Mouse (Mus musculus) intestine, embryonic 15.5 days (tissue): ENCODE measurements around the gene Pdss2. TPM values are rescaled to one million over a fixed set of nuclear protein-coding genes. Genes with fewer than 3 reads are reported as not detected.
A peak's percentile ranks its signal among the peaks of the same experiment; 100 is the strongest.

Source experiments
- ATAC-seq: fragments of 200-750 bp; cut with Nextera tagmentation; 2 replicates; pipeline ENCODE4 v1.8.0; 2017; ENCODE audit warnings: moderate TSS enrichment, moderate library complexity
- H3K27ac ChIP-seq: fragments of 300-500 bp; sonication (generic); 2 replicates; pipeline ENCODE4 v1.5.1; 2015; ENCODE audit warnings: mild to moderate bottlenecking, inconsistent platforms
- H3K27me3 ChIP-seq: fragments of 300-500 bp; sonication (generic); replicated peaks from 2 replicates; pipeline ENCODE4 v1.6.1; 2015; ENCODE audit warnings: inconsistent platforms
- H3K36me3 ChIP-seq: fragments of 300-500 bp; sonication (generic); 2 replicates; pipeline ENCODE4 v1.6.1; 2015; ENCODE audit warnings: inconsistent platforms
- H3K4me1 ChIP-seq: fragments of 300-500 bp; sonication (generic); replicated peaks from 2 replicates; pipeline ENCODE4 v1.6.1; 2015; ENCODE audit warnings: inconsistent platforms
- H3K4me2 ChIP-seq: fragments of 300-500 bp; sonication (generic); replicated peaks from 2 replicates; pipeline ENCODE4 v1.6.1; 2015; ENCODE audit warnings: mild to moderate bottlenecking, inconsistent platforms
- H3K4me3 ChIP-seq: fragments of 300-500 bp; sonication (generic); replicated peaks from 2 replicates; pipeline ENCODE4 v1.5.1; 2015; ENCODE audit warnings: inconsistent platforms
- H3K9ac ChIP-seq: fragments of 300-500 bp; sonication (generic); 2 replicates; pipeline ENCODE4 v1.6.1; 2015; ENCODE audit warnings: inconsistent platforms
- H3K9me3 ChIP-seq: fragments of 300-500 bp; sonication (generic); 2 replicates; pipeline ENCODE4 v1.6.1; 2016; ENCODE audit warnings: inconsistent platforms
- WGBS: fragments of 180-500 bp; shearing (Covaris S2); methylation state at CpG from one replicate; pipeline ENCODE4 v1.1.7; 2015; 5-methylcytosine and 5-hydroxymethylcytosine counted together
- polyA plus RNA-seq: library from polyadenylated mRNA; unstranded; fragments of >200 nt; fragmentation: Nextera tagmentation; extraction: Ambion mirVana; gene quantifications from 2 replicates; pipeline ENCODE4 v1.2.1, GENCODE M21; 2015

The Pdss2 gene
- polyA plus RNA-seq, 1 experiment from 2014 or later, result 14.8 TPM

DNA sequence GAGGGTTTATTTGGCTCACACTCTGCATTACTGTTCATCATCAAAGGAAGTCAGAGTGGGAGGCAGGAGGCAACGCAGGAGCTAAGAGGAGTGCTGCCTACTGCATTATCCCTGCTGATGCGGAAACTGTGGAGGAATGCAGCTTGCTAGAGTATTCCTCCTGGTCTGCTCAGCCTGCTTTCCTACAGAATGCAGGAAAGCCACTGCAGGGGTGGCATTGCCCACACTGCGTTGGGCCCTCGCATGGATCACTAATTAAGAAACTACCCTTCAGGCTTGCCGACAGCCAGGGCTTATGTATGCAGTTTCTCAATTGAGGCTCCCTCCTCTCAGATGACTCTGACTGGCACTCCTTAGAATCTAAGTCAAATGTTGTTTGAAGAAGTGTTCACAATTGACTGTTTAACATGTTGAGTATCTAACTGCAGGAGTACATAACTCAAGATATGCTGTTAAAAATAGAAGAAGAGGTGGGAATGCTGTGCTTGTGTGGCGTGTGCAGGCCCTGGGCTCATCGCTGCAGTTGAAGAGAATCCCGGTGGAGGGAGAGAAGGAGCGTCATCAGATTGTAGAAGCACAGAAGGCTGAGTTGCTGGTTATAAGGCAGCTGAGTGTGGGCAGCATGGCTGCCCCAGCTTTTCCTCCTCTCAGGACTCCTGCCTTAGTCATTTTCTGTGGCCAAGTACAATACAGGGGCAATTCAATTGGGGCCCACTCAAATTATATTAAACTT, 101.3 kb downstream of the Pdss2 start:
- H3K4me3 ChIP-seq, result no peak overlapping the region
- H3K4me2 ChIP-seq, result no peak overlapping the region

DNA sequence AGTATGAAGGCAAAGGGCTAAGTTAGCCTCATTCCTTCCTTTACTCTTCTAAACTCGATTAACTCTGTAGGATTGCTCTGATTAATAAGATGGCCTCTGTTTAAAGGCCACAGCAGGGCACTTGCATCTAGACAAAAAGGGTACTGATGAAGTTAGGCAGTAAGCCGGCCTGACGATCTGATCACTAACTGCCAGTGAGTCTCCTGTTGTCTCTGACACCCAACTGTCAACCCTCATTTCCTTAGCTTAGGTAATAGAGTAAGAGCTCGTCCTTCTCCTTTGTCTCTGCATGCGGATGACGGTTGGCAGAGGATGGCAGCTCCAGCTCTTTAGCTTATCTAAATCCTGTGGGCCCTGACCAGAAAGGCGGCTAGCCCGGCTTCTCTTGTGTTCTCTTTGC, 102.1 kb downstream of the Pdss2 start:
- H3K27ac ChIP-seq, result no peak overlapping the region
- no peaks in the 10 kb centered on the region for H3K27me3 ChIP-seq
- no peaks in the 10 kb centered on the region for H3K36me3 ChIP-seq
- no peaks in the 10 kb centered on the region for H3K9me3 ChIP-seq
- 65% methylated on average over 8 of the region's 8 CpGs for WGBS
- H3K4me2 ChIP-seq, result no peak overlapping the region
- no peak overlapping the region for H3K4me3 ChIP-seq
- no peak overlapping the region for H3K9ac ChIP-seq
- no peak for ATAC-seq
- no peaks in the 10 kb centered on the region for H3K4me1 ChIP-seq

More for the DNA sequence above, 101.3 kb downstream of the Pdss2 start:
- no peak for ATAC-seq
- Histone ChIP-seq H3K9ac (no peak overlapping the region), H3K27me3 (no peaks in the 10 kb centered on the region), H3K36me3 (no peaks in the 10 kb centered on the region), H3K4me1 (no peaks in the 10 kb centered on the region), H3K27ac (no peak overlapping the region), H3K9me3 (no peaks in the 10 kb centered on the region)
- WGBS, result 73% methylated on average over 9 of the region's 9 CpGs

DNA sequence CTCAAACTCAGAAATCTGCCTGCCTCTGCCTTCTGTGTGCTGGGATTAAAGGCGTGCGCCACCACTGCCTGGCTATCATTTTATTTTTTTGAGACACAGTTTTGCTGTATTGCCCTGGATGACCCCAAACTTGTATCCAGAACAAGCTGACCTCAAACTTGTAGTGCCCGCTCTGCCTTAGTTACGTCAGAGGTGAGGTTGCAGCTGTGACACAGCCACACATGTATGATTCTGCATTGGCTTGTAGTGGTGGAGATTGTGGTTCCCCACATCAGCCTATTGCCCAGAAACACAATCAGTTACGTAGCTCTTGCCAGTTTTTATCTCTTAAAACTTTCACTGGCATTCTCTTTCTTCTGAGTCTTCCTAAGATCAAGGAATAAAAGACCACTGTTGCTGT, 108.5 kb downstream of the Pdss2 start:
- H3K27ac ChIP-seq, result no peak overlapping the region
- no peaks in the 10 kb centered on the region for H3K36me3 ChIP-seq
- H3K9ac ChIP-seq, result no peak overlapping the region
- no peaks in the 10 kb centered on the region for H3K9me3 ChIP-seq
- ATAC-seq, result no peak
- no peaks in the 10 kb centered on the region for H3K27me3 ChIP-seq
- H3K4me3 ChIP-seq, result no peak overlapping the region
- 93% methylated on average over 5 of the region's 5 CpGs for WGBS
- no peaks in the 10 kb centered on the region for H3K4me1 ChIP-seq
- no peak overlapping the region for H3K4me2 ChIP-seq

DNA sequence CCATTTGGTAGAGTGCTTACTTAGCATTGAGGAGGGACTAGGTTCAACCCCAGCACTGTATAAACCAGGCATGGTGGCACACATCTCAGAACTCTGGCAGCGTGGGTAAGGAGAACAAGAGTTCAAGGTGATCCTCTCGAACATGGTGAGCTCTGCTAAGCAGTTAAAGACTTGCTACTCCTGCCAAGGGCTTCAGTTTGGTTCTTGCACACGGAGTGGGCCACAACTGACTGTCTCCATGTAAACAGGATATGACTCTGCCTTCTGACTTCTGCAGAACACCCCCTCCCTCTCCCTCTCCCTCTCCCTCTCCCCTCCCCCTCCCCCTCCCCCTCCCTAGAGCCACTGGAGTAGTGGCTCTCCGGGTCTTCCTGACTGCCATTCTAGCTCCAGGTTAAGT, 109.4 kb downstream of the Pdss2 start:
- no peak for ATAC-seq
- 42% methylated on average over 3 of the region's 4 CpGs for WGBS
- Histone ChIP-seq H3K27ac (no peak overlapping the region), H3K4me3 (no peak overlapping the region), H3K4me1 (no peaks in the 10 kb centered on the region), H3K9ac (no peak overlapping the region), H3K9me3 (no peaks in the 10 kb centered on the region), H3K36me3 (no peaks in the 10 kb centered on the region), H3K27me3 (no peaks in the 10 kb centered on the region), H3K4me2 (no peak overlapping the region)

DNA sequence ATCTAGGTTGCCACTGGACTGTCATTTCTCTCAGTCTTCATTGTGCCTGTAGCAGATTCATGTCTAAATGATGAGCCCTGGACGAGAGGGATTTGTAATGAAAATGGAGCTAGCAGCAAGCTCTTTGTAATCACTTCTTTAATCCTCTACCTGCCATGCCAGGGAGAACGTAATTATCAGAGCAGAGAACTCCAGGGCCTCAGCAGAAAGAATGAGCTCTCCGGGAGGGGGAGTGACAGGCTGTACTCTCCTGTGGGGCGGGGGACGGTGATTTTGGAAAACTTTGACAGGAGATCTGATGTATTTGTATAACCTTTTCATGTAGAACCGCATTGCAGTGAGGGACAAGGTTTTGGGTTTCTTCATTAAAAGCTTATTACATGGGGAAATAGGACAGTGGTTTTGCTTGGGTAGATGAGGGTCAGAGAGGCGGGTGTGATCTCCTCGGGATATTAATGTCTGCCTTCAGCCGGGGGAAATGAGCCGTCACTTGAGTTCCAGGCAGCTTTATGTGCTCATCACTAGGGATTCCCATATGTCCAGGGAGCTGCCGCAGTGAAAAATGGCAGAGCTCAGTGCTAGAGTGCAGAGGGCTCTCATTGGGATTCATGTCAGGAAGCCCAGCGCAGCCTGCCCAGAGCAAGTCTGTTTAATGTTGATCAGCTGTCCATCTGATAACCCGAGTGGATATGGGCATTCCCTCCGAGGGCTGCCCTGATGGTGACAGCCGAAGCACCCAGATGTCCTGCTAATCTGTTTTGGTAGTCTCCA, 110.8 kb downstream of the Pdss2 start:
- H3K4me3 ChIP-seq, result no peak overlapping the region
- no peaks in the 10 kb centered on the region for H3K9me3 ChIP-seq
- WGBS, result 36% methylated on average over 15 of the region's 15 CpGs
- H3K4me2 ChIP-seq, result no peak overlapping the region
- no peak overlapping the region for H3K27ac ChIP-seq
- H3K36me3 ChIP-seq, result no peaks in the 10 kb centered on the region
- H3K4me1 ChIP-seq, result 0 out of 2 replicates have a peak, but pooled peaks cover 2% of the 10 kb centered on the region
- H3K27me3 ChIP-seq, result no peaks in the 10 kb centered on the region
- ATAC-seq, result no peak
- H3K9ac ChIP-seq, result no peak overlapping the region

DNA sequence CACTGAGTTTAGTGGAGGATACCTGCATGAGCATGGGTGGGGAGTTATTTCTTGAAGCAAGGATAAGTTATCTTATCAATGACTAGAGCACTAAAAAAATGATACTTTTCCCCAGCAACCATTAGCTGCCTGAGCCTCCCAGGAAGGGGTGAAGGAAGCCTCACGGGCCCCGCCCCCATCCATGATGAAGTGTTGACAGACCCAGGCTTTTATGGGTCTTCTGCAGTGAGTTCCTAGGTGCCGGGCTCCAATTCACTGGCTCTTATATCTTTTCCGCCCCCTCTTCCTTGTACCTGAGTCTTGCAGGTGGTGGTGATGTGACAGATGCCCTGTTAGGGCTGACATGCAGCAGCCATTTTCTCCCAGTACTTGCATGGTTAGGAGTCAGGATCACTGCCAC, 114.6 kb downstream of the Pdss2 start:
- 45% methylated on average over 4 of the region's 4 CpGs for WGBS
- peak; percentile 59 for ATAC-seq

GRCm38 (mm10) chr10:43337110-43337509, 115.8 kb downstream of the Pdss2 start:
- ATAC-seq, result no peak
- no peaks in the 10 kb centered on the region for H3K9me3 ChIP-seq
- 99% methylated on average over 2 of the region's 2 CpGs for WGBS
- no peaks in the 10 kb centered on the region for H3K36me3 ChIP-seq
- no peaks in the 10 kb centered on the region for H3K27me3 ChIP-seq
- 0 out of 2 replicates have a peak, but pooled peaks cover 2% of the 10 kb centered on the region for H3K4me1 ChIP-seq
- no peak overlapping the region for H3K27ac ChIP-seq
- H3K9ac ChIP-seq, result no peak overlapping the region
- no peak overlapping the region for H3K4me3 ChIP-seq
- no peak overlapping the region for H3K4me2 ChIP-seq

More for the DNA sequence above, 114.6 kb downstream of the Pdss2 start:
- Histone ChIP-seq H3K36me3 (no peaks in the 10 kb centered on the region), H3K27me3 (no peaks in the 10 kb centered on the region), H3K9me3 (no peaks in the 10 kb centered on the region), H3K27ac (no peak overlapping the region), H3K9ac (no peak overlapping the region), H3K4me2 (no peak overlapping the region; the same call in 1 of the 2 replicates), H3K4me1 (0 out of 2 replicates have a peak, but pooled peaks cover 2% of the 10 kb centered on the region), H3K4me3 (no peak overlapping the region)

DNA sequence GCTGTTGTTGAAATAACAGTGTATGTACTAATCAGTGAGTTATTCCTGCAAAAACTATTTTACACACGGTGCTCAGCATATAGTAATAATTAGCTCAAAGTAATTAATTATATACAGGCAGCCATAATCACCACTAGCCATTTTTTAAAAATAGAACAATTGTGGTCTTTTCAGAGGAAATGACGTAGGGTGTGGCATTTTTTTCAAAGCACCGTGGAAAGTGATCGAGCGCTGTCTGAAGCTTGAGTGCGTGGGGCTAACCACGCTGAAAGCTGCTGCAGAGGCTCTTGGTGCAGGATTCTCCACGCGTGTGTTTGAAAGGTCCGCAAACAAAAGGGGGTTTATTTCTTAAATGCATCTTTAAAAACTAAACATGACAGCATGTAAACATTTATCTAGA, 118.5 kb downstream of the Pdss2 start:
- H3K4me1 ChIP-seq, result 0 out of 2 replicates have a peak, but pooled peaks cover 2% of the 10 kb centered on the region
- no peaks in the 10 kb centered on the region for H3K36me3 ChIP-seq
- no peak overlapping the region for H3K9ac ChIP-seq
- no peak overlapping the region for H3K27ac ChIP-seq
- H3K4me2 ChIP-seq, result no peak overlapping the region
- no peak for ATAC-seq
- 68% methylated on average over 10 of the region's 10 CpGs for WGBS
- H3K4me3 ChIP-seq, result no peak overlapping the region
- H3K27me3 ChIP-seq, result no peaks in the 10 kb centered on the region
- no peaks in the 10 kb centered on the region for H3K9me3 ChIP-seq

GRCm38 (mm10) chr10:43349718-43350117, 128.4 kb downstream of the Pdss2 start:
- no peaks in the 10 kb centered on the region for H3K4me1 ChIP-seq
- no peak overlapping the region for H3K4me2 ChIP-seq
- ATAC-seq, result no peak
- no peak overlapping the region for H3K4me3 ChIP-seq
- H3K27ac ChIP-seq, result no peak overlapping the region
- no peak overlapping the region for H3K9ac ChIP-seq
- H3K9me3 ChIP-seq, result no peaks in the 10 kb centered on the region
- 0 out of 2 replicates have a peak, but pooled peaks cover 2% of the 10 kb centered on the region for H3K36me3 ChIP-seq
- WGBS, result 77% methylated on average over 2 of the region's 2 CpGs
- no peaks in the 10 kb centered on the region for H3K27me3 ChIP-seq

DNA sequence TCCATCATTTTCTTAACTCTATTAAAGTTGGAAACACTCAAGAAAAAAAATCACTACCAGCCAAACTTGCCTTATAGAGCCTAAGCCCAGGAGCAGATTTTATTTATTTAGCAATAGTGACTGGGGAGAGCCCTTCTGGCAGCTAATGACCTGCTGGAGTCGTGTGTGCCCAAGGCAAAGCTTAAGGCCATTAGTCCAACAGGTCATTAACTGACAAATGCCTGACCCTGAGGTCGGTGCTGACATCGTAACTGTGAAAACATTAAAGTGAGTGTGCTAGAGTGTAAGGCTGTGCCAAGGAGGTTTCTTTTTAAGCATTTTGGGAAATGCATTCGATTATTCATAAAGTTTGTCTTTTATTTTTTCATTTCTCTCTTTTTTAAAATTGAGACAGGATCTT, 136.6 kb downstream of the Pdss2 start:
- Histone ChIP-seq H3K27ac (no peak overlapping the region), H3K4me3 (no peak overlapping the region), H3K36me3 (no peaks in the 10 kb centered on the region), H3K9me3 (no peaks in the 10 kb centered on the region), H3K4me1 (no peaks in the 10 kb centered on the region), H3K27me3 (no peaks in the 10 kb centered on the region), H3K4me2 (no peak overlapping the region), H3K9ac (no peak overlapping the region)
- ATAC-seq, result no peak
- WGBS, result 51% methylated on average over 4 of the region's 4 CpGs

DNA sequence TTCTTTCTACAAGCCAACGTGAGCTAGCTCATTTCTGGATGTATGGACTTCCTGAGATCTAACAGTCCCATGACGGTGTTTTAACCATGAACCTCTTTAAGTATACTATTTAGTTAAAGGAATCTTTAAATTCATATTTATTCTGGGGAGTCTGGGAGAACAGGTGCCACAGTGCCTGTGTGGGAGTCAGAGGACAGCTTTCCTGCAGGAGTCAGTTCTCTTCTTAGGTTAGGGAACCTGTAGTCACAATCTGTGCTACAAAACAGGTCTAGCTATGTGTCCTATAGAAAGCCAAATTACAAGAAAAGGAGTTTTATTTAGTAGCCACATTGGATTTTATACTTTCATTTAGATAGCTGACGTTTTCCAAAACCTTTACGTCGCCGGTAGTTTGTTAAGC, 141.7 kb downstream of the Pdss2 start:
- 0 out of 2 replicates have a peak, but pooled peaks cover 3% of the 10 kb centered on the region for H3K4me1 ChIP-seq
- no peaks in the 10 kb centered on the region for H3K27me3 ChIP-seq
- no peaks in the 10 kb centered on the region for H3K36me3 ChIP-seq
- H3K9me3 ChIP-seq, result no peaks in the 10 kb centered on the region
- no peak overlapping the region for H3K4me2 ChIP-seq
- 93% methylated on average over 6 of the region's 6 CpGs for WGBS
- no peak overlapping the region for H3K9ac ChIP-seq
- ATAC-seq, result no peak
- no peak overlapping the region for H3K4me3 ChIP-seq
- H3K27ac ChIP-seq, result no peak overlapping the region

DNA sequence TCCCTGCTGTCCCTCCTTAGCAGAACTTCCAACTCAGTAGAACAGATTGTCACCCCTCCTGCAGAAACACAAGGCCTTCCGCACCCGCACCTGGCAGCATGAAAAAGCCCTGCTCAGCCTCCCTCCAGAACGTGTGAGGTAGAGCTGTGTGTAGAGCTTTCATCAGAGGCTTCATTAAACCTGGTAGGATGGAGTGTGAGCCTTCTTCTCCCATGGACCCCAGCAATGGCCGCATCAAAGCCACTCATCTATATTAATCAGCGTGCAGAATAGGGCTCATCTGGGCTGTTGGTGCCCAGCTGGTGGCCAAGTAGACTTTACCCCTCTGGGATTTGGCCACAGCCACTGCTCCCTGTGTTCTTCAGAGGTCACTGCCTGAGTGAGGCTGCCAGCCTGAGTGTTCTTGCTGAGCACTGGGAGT, 142.2 kb downstream of the Pdss2 start:
- Histone ChIP-seq H3K4me2 (no peak overlapping the region), H3K4me3 (no peak overlapping the region), H3K27ac (no peak overlapping the region), H3K9ac (no peak overlapping the region), H3K36me3 (no peaks in the 10 kb centered on the region), H3K4me1 (0 out of 2 replicates have a peak, but pooled peaks cover 3% of the 10 kb centered on the region), H3K9me3 (no peaks in the 10 kb centered on the region), H3K27me3 (no peaks in the 10 kb centered on the region)
- 89% methylated on average over 5 of the region's 5 CpGs for WGBS
- no peak for ATAC-seq
